Mouse (Mus musculus) liver, embryonic 14.5 days (tissue): ENCODE measurements around the gene Mapk13.

ENCODE experiments used
- CTCF ChIP-seq: IDR thresholded peaks from 2 replicates; pipeline ENCODE4 v1.5.1; 2016; ENCODE audit warnings: antibody characterized with exemption, low read depth, control low read depth
- EP300 ChIP-seq: IDR thresholded peaks from 2 replicates; pipeline ENCODE4 v1.6.1; 2016; ENCODE audit warnings: antibody characterized with exemption, low read depth

DNA sequence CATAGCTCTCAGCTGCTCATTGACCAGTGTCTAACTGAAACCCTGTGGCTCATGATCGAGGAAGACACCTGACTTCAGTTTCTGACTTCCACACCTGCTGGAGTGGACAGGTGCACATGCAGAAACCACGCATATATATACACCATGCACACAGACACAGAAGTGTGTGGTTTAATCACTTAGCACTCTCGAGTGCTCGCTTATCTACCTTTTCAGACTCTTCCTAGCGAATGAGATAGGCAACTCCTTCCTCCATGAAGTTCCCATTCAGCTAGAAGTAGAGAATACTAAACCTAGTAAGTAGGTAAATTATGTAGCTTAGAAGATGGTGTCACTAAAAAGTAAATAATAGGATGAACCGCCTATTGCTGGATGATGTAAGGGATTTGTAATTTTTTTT, 35.9 kb downstream of the Mapk13 start:
- TF ChIP-seq EP300 = 0 out of 2 replicates have a peak, but pooled peaks have one; percentile 27
- TF ChIP-seq CTCF = no peak
